Mouse (Mus musculus): Measurements from ENCODE around the gene Zfp865.

Zfp865 gene

DNA sequence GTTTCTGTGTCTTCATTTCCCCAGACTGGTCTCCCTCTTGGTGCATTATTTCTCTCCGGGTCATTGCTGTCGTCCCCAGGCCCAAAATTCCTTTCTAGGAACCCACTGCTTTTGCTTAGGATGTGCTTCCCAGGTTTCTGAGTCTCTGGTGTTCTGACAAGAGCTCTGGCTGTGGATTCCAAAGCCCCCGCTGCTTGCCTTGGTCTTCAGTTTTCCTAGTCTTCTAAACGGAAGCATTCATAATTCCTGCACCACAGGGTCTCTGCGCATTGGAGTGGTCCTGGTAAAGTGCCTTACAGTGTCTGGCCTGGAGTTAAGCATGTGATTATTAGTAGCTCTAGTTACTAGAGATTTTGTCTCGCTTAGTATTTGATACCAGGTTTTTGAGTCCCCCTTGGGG is 60.6 kb downstream of the Zfp865 start:
- DNase-seq (ENCODE audit: low spot score) = no peak

DNA sequence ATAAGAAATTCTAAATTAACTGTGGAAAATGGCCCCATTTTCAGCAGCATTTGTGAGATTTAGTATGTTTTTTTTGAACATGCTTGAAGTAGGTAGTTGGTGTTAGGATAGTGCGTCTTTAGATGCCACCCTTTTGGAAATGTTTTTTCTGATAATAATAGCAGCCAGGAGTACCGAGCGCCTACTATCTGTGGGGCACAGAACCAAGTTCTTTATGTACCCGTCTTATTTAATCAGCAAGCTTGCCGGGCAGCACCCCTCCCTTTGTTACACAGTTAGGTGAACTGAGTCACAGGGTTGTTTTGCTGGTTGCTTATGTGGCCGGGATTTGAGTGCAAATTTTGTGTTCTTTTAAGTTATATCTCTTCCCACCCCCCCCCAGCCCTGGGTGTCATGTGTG is 61.1 kb downstream of the Zfp865 start:
- no peak for DNase-seq (ENCODE audit: low spot score)

DNA sequence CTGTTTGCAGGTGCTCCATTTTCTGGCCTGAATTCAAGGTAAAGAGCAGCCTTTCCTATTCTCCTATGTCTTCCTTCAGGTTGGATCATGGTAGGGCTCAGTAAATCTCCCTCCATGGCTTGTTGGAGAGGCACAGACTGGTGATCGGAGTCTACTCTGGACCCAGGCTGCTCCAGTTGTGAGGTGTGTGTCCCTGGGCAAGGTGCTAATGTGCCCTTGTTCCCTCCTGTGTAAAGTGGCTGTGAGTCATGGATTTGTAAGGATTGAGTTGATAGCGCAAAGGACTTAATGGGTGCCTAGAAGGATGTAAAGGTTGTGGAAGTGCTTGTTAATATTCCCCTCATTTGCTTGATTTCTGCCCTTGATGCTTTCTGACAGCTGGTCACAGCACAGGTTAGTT is 61.8 kb downstream of the Zfp865 start:
- DNase-seq (ENCODE audit: low spot score) = no peak

DNA sequence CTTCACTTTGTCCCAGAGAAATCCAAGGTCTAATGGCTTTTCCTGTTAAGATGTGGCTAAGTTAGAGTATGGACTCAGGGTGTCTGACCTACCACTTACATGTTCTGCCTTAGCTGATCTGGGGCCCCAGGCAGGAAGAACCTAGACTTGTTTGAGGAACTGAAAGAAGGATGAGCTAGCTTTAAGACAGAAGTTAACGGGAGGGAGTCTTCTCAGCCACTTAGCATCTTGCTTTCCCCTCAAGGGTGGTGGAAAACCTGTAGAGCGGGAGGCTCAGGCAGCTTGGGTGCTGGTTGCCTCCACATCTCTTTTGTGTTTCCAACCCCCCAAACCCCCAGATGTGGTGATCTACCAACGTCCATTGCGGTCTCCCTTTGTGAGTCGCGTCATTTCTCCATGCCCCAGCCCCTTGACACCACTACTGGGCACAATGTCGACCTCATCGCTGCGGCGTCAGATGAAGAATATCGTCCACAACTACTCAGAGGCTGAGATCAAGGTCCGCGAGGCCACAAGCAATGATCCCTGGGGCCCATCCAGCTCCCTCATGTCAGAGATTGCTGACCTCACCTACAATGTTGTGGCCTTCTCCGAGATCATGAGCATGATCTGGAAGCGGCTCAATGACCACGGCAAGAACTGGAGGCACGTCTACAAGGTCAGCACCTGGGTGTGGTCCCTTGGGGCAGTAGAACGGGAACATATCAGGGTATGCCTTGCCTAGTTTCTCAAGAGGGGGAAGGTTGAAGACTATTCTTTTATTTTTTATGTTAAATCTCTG is 63.3 kb downstream of the Zfp865 start:
- DNase-seq (ENCODE audit: low spot score) = no peak

DNA sequence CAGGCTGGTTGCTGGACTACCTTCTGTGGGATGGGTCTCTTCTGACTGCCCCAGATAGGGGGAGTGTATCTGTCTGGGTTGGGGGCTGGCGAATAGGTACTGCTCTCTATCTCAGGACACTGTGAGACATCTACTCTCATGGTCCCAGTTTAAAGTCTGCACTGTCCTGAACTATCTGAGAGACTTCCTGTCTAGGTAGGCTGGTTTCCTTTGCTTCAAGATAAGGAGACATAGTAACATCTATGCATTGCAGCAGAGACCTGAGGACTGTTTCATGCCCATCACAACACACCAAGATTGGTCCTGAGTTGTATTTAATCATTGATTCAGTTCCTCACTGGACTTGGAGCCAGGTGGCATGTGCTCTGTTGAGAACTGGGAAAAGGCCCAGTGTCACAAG is 65.3 kb downstream of the Zfp865 start:
- DNase-seq (ENCODE audit: low spot score) = no peak
